Comparison of ENCODE assay signal across 8 mouse cellular contexts in the genomic region with DNA sequence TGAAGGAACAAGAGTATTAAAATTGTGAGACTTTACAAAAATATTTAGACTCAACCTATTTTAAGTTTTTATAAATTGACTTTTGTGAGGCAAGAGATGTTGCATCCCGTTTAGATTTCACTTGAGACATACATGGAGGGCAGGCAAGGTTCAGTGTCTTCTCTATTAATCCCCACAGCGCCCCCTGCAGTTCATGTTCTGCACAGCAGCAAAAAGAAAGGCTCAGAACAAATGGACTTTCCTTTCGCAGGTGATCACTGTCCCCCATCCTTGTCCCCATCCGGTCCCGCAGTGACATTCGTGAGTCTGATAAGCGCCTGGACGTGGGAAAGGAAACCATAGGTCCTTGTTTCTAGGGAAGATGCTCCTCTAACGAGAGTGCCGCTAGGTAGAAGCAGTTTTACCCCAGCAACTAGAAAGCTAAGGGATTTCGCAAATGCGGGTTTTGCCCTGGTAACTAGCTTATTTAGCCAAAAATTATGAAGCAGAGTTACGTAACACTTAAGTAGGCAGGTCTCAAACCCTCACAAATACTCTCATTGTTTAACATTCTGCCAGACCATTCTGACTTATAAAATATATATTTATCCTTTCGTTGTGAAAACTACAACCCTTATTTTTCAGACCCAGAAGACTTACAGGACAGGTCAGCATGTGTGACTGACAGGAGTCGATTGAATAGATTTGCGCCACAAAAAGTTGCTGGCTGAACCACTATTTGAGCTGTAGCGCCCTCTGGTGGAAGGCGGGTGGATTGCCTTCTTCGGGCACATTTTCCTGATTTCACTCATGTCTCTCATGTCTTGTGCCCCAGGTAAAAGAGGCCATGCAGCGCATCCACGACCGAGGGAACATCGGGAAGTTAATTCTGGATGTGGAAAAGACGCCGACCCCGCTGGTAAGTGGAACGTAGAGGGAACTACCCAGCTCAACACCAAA. TPM values are rescaled to one million over a fixed set of nuclear protein-coding genes. Genes with fewer than 3 reads are reported as not detected.
DNase-seq lines count a peak whose midpoint lies in the region; ATAC-seq and TF ChIP-seq lines count a peak whose summit lies in the region.

No protein-coding gene starts in this region.

- in situ Hi-C loops in ES-E14 (cut with MboI; ENCODE audit: low sequenced_read_pairs in 2 of 2, unreplicated experiment in 2 of 2), result loop anchor here (5.0 to 10.0 kb wide), 2 partner anchors 295 to 297 kb away; no protein-coding TSS in a partner anchor

- H3K4me1 ChIP-seq in ES-E14 (ENCODE audit: control insufficient read depth in 2 of 2, insufficient read depth in 2 of 2, low read length in 2 of 2, poor library complexity in 1 of 2), result no peaks in the 10 kb centered on the region
- no peaks in the 10 kb centered on the region for H3K4me1 ChIP-seq in forebrain, postnatal 0 days (ENCODE audit: insufficient read depth)

- peak overlapping the region in 1 of 2 experiments; percentile 22; a peak in 1 of 4 replicates for H3K4me3 ChIP-seq in ES-E14 (ENCODE audit: insufficient read depth in 1 of 2, low read depth in 1 of 2, low read length in 2 of 2, poor library complexity in 1 of 2, severe bottlenecking in 1 of 2)
- H3K4me3 ChIP-seq in forebrain, postnatal 0 days (ENCODE audit: low read depth, low read length), result no peak overlapping the region

- intact Hi-C loops in heart, postnatal 36 days (cut with DNase I), result loop anchor here (1.0 kb wide), 2 partner anchors 288 to 705 kb away; no protein-coding TSS in a partner anchor

- peak; percentile 96 for TF ChIP-seq CTCF in forebrain, postnatal 0 days (IDR thresholded peaks at IDR 0.05; ENCODE audit: low read depth)

- peak; percentile 79 for DNase-seq in ES-E14 (ENCODE audit: low read depth, low spot score)
- peak; percentile 84 for DNase-seq in cerebellum, adult 11 months
- peak; percentile 82 for DNase-seq in forebrain, postnatal 0 days
- DNase-seq in heart, postnatal 36 days, result peak; percentile 54 to 78
- DNase-seq in layer of hippocampus, adult 9-11 months, result peak; percentile 75
- peak; percentile 78 for DNase-seq in lung, postnatal 10 days
- DNase-seq in retina, postnatal 1 day, result peak; percentile 81
- DNase-seq in thymus, postnatal 4 days, result peak; percentile 80

- peak overlapping the region; percentile 3 for H3K4me2 ChIP-seq in forebrain, postnatal 0 days (ENCODE audit: low read depth)

- ATAC-seq in forebrain, postnatal 0 days, result no peak

- 42% methylated on average over 27 of the region's 27 CpGs for WGBS in forebrain, postnatal 0 days

- H3K9me3 ChIP-seq in ES-E14 (ENCODE audit: control insufficient read depth, insufficient read depth, low read depth, low read length), result no peaks in the 10 kb centered on the region
- H3K9me3 ChIP-seq in forebrain, postnatal 0 days (ENCODE audit: low read length), result no peaks in the 10 kb centered on the region

- no peaks in the 10 kb centered on the region for H3K36me3 ChIP-seq in ES-E14 (ENCODE audit: control insufficient read depth, insufficient read depth, low read length, poor library complexity, severe bottlenecking)
- no peaks in the 10 kb centered on the region; the same call in 1 of the 2 replicates for H3K36me3 ChIP-seq in forebrain, postnatal 0 days (ENCODE audit: insufficient read depth)

- no peak overlapping the region for H3K27ac ChIP-seq in ES-E14 (ENCODE audit: insufficient read depth, low read depth, low read length, poor library complexity, severe bottlenecking)
- no peak overlapping the region for H3K27ac ChIP-seq in forebrain, postnatal 0 days (ENCODE audit: low read depth, low read length)

- H3K27me3 ChIP-seq in forebrain, postnatal 0 days (ENCODE audit: insufficient read depth, low read length), result no peaks in the 10 kb centered on the region

- H3K9ac ChIP-seq in ES-E14 (ENCODE audit: insufficient read depth, low read depth, low read length, poor library complexity, severe bottlenecking), result 0 out of 2 replicates have a peak overlapping the region, but pooled peaks have one; percentile 18
- no peak overlapping the region for H3K9ac ChIP-seq in forebrain, postnatal 0 days

TF ChIP-seq in ES-E14, 5 proteins besides CTCF, POLR2A, EP300 and RAD21:
- TF ChIP-seq HCFC1 (IDR thresholded peaks at IDR 0.05; ENCODE audit: borderline replicate concordance, insufficient read depth, low read length), result no peak
- TF ChIP-seq MAFK (IDR thresholded peaks at IDR 0.05; ENCODE audit: insufficient read depth, low read depth, low read length), result no peak
- TF ChIP-seq ZC3H11A (IDR thresholded peaks at IDR 0.05; ENCODE audit: borderline replicate concordance, low read depth, low read length), result peak; percentile 57; the same call in 1 of the 2 replicates
- TF ChIP-seq ZNF384 (IDR thresholded peaks at IDR 0.05; ENCODE audit: low read depth, low read length), result no peak

RNA-seq across cellular contexts. Expression of gene Clec3a, which starts 48.6 kb away (rescaled TPM):
- total RNA-seq in ES-E14 (2012; rRNA removed), result not detected in 2 replicates
- total RNA-seq in forebrain, postnatal 0 days (2014; rRNA removed), result 1.5 TPM in 1 of 2 replicates, not detected in the other
- polyA plus RNA-seq in forebrain, postnatal 0 days (2015; fragmentation: Nextera tagmentation; extraction: Ambion mirVana), result not detected in 2 replicates
- under 1 TPM in 1 of 2 experiments, not detected in 1; 0.75 TPM for total RNA-seq in heart, postnatal 36 days (2021)
